8 mouse cellular contexts compared by ENCODE assay signal in the genomic region with DNA sequence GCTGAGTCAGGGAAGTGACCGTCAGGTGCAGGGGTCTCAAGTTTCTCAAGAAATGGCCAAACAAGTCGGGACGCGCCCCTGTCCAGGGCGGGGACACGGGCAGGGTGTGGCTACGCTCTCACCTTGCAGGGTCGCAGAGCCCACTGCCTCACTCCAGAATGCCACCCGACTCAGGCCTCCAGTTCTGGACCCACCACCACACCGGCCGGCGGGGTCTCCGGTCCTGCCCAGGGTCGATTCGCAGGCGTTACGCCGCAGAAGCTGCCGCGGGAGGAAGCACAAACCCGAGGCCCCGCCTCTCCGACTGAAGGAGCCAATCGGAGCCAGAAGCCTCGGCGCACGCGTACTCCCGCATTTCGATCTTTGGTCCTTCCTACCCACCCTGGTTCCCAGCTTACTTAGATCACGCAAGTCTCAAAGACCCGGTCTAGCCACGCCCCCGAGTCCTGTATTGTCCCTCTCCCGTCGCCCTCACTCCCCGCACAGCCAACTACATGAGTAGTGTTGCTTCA. TPM values are rescaled to one million over a fixed set of nuclear protein-coding genes. Genes with fewer than 3 reads are reported as not detected.
A peak's percentile ranks its signal among the peaks of the same experiment; 100 is the strongest.
DNase-seq lines count a peak whose midpoint lies in the region; ATAC-seq lines count a peak whose summit lies in the region.

TSS of gene Frmd8 (minus strand) at position 306 of the 512 bp plus-strand sequence.

- peak within 1 kb of the TSS; percentile 88 for H3K4me2 ChIP-seq in intestine, embryonic 14.5 days (ENCODE audit: low read length)

- ATAC-seq in intestine, embryonic 14.5 days (replicated peaks; ENCODE audit: low FRiP score, low TSS enrichment, low read depth) = peak; percentile 72

- H3K4me3 ChIP-seq in intestine, embryonic 14.5 days (ENCODE audit: low read depth, low read length) = peak within 1 kb of the TSS; percentile 83

- peak within 1 kb of the TSS; percentile 12; the same call in 1 of the 2 replicates for H3K27ac ChIP-seq in intestine, embryonic 14.5 days (ENCODE audit: low read depth)

- H3K27me3 ChIP-seq in intestine, embryonic 14.5 days (replicated peaks; ENCODE audit: control insufficient read depth, insufficient read depth, low read length) = no peaks in the 10 kb centered on the region

- no peaks in the 10 kb centered on the region for H3K9me3 ChIP-seq in intestine, embryonic 14.5 days (ENCODE audit: control insufficient read depth, low read length)

- intact Hi-C loops in left cerebral cortex, postnatal 14 days (cut with DNase I) = no loop called here

- peaks cover 30% of the 10 kb centered on the region for H3K4me1 ChIP-seq in intestine, embryonic 14.5 days (replicated peaks; ENCODE audit: control insufficient read depth, insufficient read depth, low read length)

- peak within 1 kb of the TSS; percentile 72 for H3K9ac ChIP-seq in intestine, embryonic 14.5 days (ENCODE audit: low read length)

- peaks cover 3% of the 10 kb centered on the region; the same call in 1 of the 2 replicates for H3K36me3 ChIP-seq in intestine, embryonic 14.5 days (ENCODE audit: control insufficient read depth, insufficient read depth, low read length)

- DNase-seq in adrenal gland, adult 18-20 months (ENCODE audit: low spot score in 2 of 2) = peak; percentile 90 to 91
- peak; percentile 98 for DNase-seq in embryo, embryonic 11 days
- peak; percentile 91 for DNase-seq in gastrocnemius, postnatal 25 days
- DNase-seq in intestine, embryonic 14.5 days (ENCODE audit: low spot score) = peak; percentile 91
- peak; percentile 93 to 94 for DNase-seq in left cerebral cortex, postnatal 14 days (ENCODE audit: low spot score in 2 of 2)
- DNase-seq in mesoderm, embryonic 11.5 days (ENCODE audit: low read depth, low spot score) = peak; percentile 95
- DNase-seq in right cerebral cortex, postnatal 36 days (ENCODE audit: low spot score in 2 of 2) = peak; percentile 88
- peak; percentile 92 for DNase-seq in yolk sac, embryonic 10.5 days (ENCODE audit: low spot score)

- WGBS in intestine, embryonic 14.5 days = under 1% methylated on average over 37 of the region's 37 CpGs

RNA-seq across cellular contexts. Expression of gene Frmd8, which starts in this region (rescaled TPM):
- 10 to 100 TPM; 21.1 to 42.8 TPM for total RNA-seq in adrenal gland, adult 18-20 months (2021)
- total RNA-seq in gastrocnemius, postnatal 25 days (2021) = 1 to 10 TPM; 3.7 to 6.4 TPM
- polyA plus RNA-seq in intestine, embryonic 14.5 days (2014; fragmentation: Nextera tagmentation; extraction: Ambion mirVana) = 18.2 and 18.9 TPM in 2 replicates
- 10 to 100 TPM; 11.1 to 12.1 TPM for total RNA-seq in left cerebral cortex, postnatal 14 days (2021)

Comparison
In these comparisons a context has a peak if more than half of its experiments do, and no peak if none do; other contexts are left out.
1. Peak in every context shown above with its lines: DNase-seq, ATAC-seq, H3K4me3 ChIP-seq and H3K27ac ChIP-seq.